Mouse (Mus musculus) limb, embryonic 14.5 days (tissue): Measurements from ENCODE around the gene Sh2d3c. TPM values are rescaled to one million over a fixed set of nuclear protein-coding genes. Genes with fewer than 3 reads are reported as not detected.

Experiments used
- ATAC-seq: fragments of 200-750 bp; cut with Nextera tagmentation; 2 replicates; pipeline ENCODE4 v1.8.0; 2017; ENCODE audit warnings: low read depth, moderate number of reproducible peaks, moderate TSS enrichment; ENCODE audit not compliant: low FRiP score
- DNase-seq: peaks from one replicate; pipeline ENCODE4 v3.0.0-alpha.2; 2015; ENCODE audit warnings: low spot score
- H3K27ac ChIP-seq: fragments of 300-500 bp; sonication (generic); replicated peaks from 2 replicates; pipeline ENCODE4 v1.5.1; 2014; ENCODE audit warnings: low read depth, mild to moderate bottlenecking, low read length, moderate library complexity, mixed read lengths
- H3K27me3 ChIP-seq: fragments of 300-500 bp; sonication (generic); 2 replicates; pipeline ENCODE4 v1.6.1; 2014; ENCODE audit warnings: low read length, mixed read lengths; ENCODE audit not compliant: control insufficient read depth, insufficient read depth
- H3K36me3 ChIP-seq: fragments of 300-500 bp; sonication (generic); 2 replicates; pipeline ENCODE4 v1.6.1; 2014; ENCODE audit warnings: mild to moderate bottlenecking, low read length, moderate library complexity, mixed read lengths; ENCODE audit not compliant: control insufficient read depth, insufficient read depth
- H3K4me1 ChIP-seq: fragments of 300-500 bp; sonication (generic); 2 replicates; pipeline ENCODE4 v1.6.1; 2014; ENCODE audit warnings: antibody characterized with exemption, low read length, mixed read lengths; ENCODE audit not compliant: control insufficient read depth, insufficient read depth
- H3K4me2 ChIP-seq: fragments of 300-500 bp; sonication (generic); replicated peaks from 2 replicates; pipeline ENCODE4 v1.6.1; 2014; ENCODE audit warnings: low read depth, mild to moderate bottlenecking, low read length, moderate library complexity; ENCODE audit not compliant: severe bottlenecking
- H3K4me3 ChIP-seq: fragments of 300-500 bp; sonication (generic); replicated peaks from 2 replicates; pipeline ENCODE4 v1.5.1; 2014; ENCODE audit warnings: low read length
- H3K9ac ChIP-seq: fragments of 300-500 bp; sonication (generic); 2 replicates; pipeline ENCODE4 v1.6.1; 2014; ENCODE audit warnings: mild to moderate bottlenecking, low read depth, low read length, moderate library complexity; ENCODE audit not compliant: severe bottlenecking
- H3K9me3 ChIP-seq: fragments of 300-500 bp; sonication (generic); 2 replicates; pipeline ENCODE4 v1.6.1; 2016; ENCODE audit warnings: low read length; ENCODE audit not compliant: control insufficient read depth
- POLR2A ChIP-seq: fragments of 200-500 bp; IDR thresholded peaks from 2 replicates; pipeline ENCODE4 v1.8.0; 2012; ENCODE audit warnings: inconsistent platforms, mild to moderate bottlenecking, moderate library complexity, borderline replicate concordance; ENCODE audit not compliant: insufficient read depth, insufficient read length; ENCODE audit errors: extremely low read depth
- WGBS: fragments of 180-500 bp; shearing (Covaris S2); extraction: QIAGEN DNeasy Blood & Tissue Kit; methylation state at CpG from one replicate; pipeline ENCODE4 v1.1.7; 2014; 5-methylcytosine and 5-hydroxymethylcytosine counted together
- polyA plus RNA-seq, 2 experiments: library from polyadenylated mRNA; depleted of rRNA in 1 of 2; stranded (reverse) in 1 of 2; unstranded in 1 of 2; fragments of >200 nt; fragmentation: Nextera tagmentation in 1 of 2; extraction: Ambion mirVana in 1 of 2; gene quantifications; 2 replicates each; pipeline versions ENCODE4 v1.2.1 to v1.2.3; 2012 to 2014

Sh2d3c gene
- polyA plus RNA-seq, 2 experiments = 18.5 to 36.8 TPM

- peak; percentile 86 for DNase-seq
- Histone ChIP-seq H3K9me3 (no peaks in the 10 kb centered on the region), H3K27ac (peak overlapping the region; percentile 95), H3K4me1 (peaks cover 16% of the 10 kb centered on the region), H3K36me3 (peaks cover 37% of the 10 kb centered on the region), H3K4me3 (peak overlapping the region; percentile 88), H3K27me3 (no peaks in the 10 kb centered on the region), H3K4me2 (peak overlapping the region; percentile 79), H3K9ac (peak overlapping the region; percentile 84)
- no peak for TF ChIP-seq POLR2A
- ATAC-seq = peak; percentile 88
- under 1% methylated on average over 21 of the region's 44 CpGs for WGBS
Observed at GRCm38 (mm10) chr2:32712586-32712933, 8.3 kb upstream of the Sh2d3c start.

- DNase-seq = peak; percentile 87
- peak within 1 kb of the TSS; percentile 88 for H3K4me3 ChIP-seq
- peak within 1 kb of the TSS; percentile 84 for H3K9ac ChIP-seq
- peaks cover 16% of the 10 kb centered on the region for H3K4me1 ChIP-seq
- H3K27ac ChIP-seq = peak within 1 kb of the TSS; percentile 95
- ATAC-seq = peak; percentile 89
- TF ChIP-seq POLR2A = no peak
- H3K27me3 ChIP-seq = no peaks in the 10 kb centered on the region
- H3K4me2 ChIP-seq = peak within 1 kb of the TSS; percentile 79
- no peaks in the 10 kb centered on the region for H3K9me3 ChIP-seq
- 2% methylated on average over 33 of the region's 79 CpGs for WGBS
- peaks cover 31% of the 10 kb centered on the region for H3K36me3 ChIP-seq
Observed at GRCm38 (mm10) chr2:32712934-32713817, 7.7 kb upstream of the Sh2d3c start, which contains the start of gene Cdk9. Gene Cdk9, minus strand, starts transcription at chr2:32713076.

- Histone ChIP-seq H3K4me2 (peak overlapping the region; percentile 79; the same call in 1 of the 2 replicates), H3K4me1 (peaks cover 16% of the 10 kb centered on the region), H3K4me3 (no peak overlapping the region), H3K9ac (no peak overlapping the region), H3K9me3 (no peaks in the 10 kb centered on the region), H3K36me3 (peaks cover 19% of the 10 kb centered on the region), H3K27ac (peak overlapping the region; percentile 48; the same call in 1 of the 2 replicates), H3K27me3 (no peaks in the 10 kb centered on the region)
- WGBS = 45% methylated on average over 11 of the region's 11 CpGs
- ATAC-seq (no peak), DNase-seq (no peak)
- TF ChIP-seq POLR2A = no peak
Observed at GRCm38 (mm10) chr2:32714117-32714986, 6.5 kb upstream of the Sh2d3c start.

- no peak overlapping the region for H3K27ac ChIP-seq
- peaks cover 13% of the 10 kb centered on the region for H3K36me3 ChIP-seq
- H3K27me3 ChIP-seq = no peaks in the 10 kb centered on the region
- no peak for ATAC-seq
- no peak for TF ChIP-seq POLR2A
- H3K9ac ChIP-seq = no peak overlapping the region
- H3K9me3 ChIP-seq = no peaks in the 10 kb centered on the region
- DNase-seq = no peak
- 50% methylated on average over 4 of the region's 4 CpGs for WGBS
- H3K4me2 ChIP-seq = no peak overlapping the region
- peaks cover 16% of the 10 kb centered on the region for H3K4me1 ChIP-seq
- no peak overlapping the region for H3K4me3 ChIP-seq
Observed at GRCm38 (mm10) chr2:32714987-32715425, 5.8 kb upstream of the Sh2d3c start.

GRCm38 (mm10) chr2:32718761-32719160, 2.1 kb upstream of the Sh2d3c start:
- no peak for TF ChIP-seq POLR2A
- Histone ChIP-seq H3K4me2 (no peak overlapping the region), H3K27ac (peak overlapping the region; percentile 33), H3K9me3 (no peaks in the 10 kb centered on the region), H3K36me3 (no peaks in the 10 kb centered on the region), H3K4me1 (peaks cover 15% of the 10 kb centered on the region), H3K9ac (no peak overlapping the region), H3K4me3 (no peak overlapping the region), H3K27me3 (no peaks in the 10 kb centered on the region)
- DNase-seq = no peak
- 58% methylated on average over 9 of the region's 9 CpGs for WGBS
- ATAC-seq = peak; percentile 35
